Mouse (Mus musculus): ENCODE data around the gene Zbtb8a. TPM values are rescaled to one million over a fixed set of nuclear protein-coding genes. Genes with fewer than 3 reads are reported as not detected.
A peak's percentile ranks its signal among the peaks of the same experiment; 100 is the strongest.

The Zbtb8a gene
- total RNA-seq, 2 experiments from 2014 or later = 2.6 to 5.4 TPM

DNA sequence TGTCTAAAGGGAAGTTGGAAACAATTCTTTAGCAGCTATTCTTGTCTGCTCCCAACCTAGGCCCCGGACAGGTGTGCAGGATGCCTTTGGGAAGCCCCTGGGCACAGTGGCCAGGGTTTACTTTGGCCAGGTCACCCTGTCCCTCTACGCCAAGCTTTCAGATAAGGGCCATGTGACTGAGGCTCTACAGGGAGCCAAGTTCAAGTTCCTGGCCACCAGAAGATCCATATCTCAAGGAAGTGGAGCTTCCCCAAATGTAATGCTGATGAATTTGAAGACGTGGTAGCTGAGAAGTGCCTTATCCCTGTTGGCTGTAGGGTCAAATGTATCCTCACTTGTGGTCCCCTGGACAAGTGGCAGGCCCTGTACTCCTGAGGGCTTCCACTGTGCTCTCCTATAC is 1.9 kb upstream of the Zbtb8a start:
- no peak for ATAC-seq (replicated peaks; ENCODE audit: poor library complexity)

DNA sequence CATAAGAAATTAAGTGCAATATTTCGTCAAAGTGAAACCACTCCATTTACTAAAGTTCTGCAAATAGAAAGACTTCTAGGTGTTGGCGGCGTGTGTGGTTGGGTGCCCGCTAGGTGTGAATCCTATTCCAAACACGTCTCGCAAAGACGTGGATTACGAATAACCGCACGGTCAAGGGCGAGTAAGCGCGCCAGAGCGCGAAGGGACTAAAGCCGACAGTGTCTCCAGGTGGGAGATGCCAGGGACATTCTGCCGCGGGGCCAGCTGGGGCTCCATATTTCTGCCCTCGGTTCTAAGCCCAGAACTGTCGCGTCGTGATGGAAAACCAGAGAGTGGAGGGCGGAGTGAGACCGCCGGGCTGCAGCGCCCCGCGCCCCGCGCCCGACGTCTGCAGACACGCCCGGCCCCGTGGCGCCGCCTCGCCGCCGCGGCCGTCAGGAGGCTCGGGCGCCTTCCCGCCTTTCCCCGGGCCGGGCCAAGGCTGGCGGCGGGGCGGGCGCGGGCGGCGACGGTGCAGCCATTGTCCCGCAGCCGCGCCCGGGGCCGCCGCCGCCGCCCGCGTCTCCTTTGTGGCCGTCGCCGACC is 863 bp downstream of the Zbtb8a start:
- peak; percentile 22; the same call in 1 of the 2 replicates for ATAC-seq (replicated peaks; ENCODE audit: poor library complexity)

DNA sequence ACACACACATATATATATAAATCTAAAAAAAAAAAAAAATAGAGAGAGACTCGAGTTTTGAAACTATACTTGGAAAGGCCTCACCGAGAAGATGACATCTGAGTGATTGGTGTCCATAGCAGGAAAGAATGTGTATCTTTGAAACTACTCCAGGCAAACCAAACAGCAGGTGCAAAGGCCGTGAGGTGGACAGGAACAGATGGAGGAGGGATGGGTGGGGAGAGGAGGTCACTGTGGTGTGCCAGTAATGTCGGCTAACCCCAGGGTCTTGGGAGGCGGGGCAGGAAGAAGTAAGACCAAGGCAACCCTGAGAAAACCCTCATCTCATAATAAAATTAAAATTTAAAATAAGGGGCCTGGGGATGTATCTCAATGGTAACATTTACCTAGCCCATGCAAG is 2.1 kb downstream of the Zbtb8a start:
- no peak for ATAC-seq (replicated peaks; ENCODE audit: poor library complexity)

DNA sequence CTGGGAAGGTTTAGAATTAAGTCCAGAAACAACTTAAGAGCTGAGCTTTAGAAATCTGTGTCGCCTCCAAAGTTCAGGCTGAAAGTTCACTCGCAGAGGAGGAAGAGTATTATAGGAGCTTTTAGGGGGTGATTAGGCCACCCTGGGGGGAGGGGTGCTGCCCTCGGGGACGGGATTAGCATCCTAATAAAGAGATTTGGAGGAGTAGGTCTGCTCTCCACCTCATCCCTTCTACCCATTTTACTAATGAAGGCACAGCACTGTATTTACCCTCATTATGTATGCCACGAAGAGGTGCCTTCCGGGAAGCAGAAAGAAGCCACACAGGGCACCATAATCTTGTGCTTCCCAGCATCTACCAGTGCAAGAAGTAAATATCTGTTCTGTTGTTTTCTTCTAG is 2.9 kb downstream of the Zbtb8a start:
- ATAC-seq (replicated peaks; ENCODE audit: poor library complexity) = no peak

DNA sequence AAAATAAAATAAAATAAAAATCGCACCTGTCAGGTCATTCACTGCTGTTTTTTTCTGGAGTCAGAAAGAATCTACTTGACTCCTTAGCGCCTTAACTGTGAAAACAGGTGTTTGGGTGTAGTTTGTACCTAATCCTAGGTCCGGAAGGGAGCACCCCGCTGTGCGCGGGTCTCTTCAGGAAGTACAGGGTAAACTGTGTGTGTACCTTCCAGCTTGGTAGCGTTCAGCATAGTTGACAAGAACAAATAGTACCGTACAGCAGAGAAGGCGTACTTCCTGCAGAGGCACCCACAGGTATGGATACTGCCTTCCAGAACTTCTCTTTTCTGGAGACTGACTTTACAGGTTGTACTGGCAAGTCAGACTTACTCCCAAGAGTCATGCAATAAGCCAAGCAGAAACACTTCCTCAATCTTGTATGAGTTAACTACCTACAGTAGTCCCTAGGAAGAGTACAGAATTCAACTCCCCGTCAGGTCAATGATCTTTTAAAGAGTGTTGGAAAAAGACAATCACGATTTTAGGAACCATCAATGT is 3.6 kb downstream of the Zbtb8a start:
- peak; percentile 24; the same call in 1 of the 2 replicates for ATAC-seq (replicated peaks; ENCODE audit: poor library complexity)

DNA sequence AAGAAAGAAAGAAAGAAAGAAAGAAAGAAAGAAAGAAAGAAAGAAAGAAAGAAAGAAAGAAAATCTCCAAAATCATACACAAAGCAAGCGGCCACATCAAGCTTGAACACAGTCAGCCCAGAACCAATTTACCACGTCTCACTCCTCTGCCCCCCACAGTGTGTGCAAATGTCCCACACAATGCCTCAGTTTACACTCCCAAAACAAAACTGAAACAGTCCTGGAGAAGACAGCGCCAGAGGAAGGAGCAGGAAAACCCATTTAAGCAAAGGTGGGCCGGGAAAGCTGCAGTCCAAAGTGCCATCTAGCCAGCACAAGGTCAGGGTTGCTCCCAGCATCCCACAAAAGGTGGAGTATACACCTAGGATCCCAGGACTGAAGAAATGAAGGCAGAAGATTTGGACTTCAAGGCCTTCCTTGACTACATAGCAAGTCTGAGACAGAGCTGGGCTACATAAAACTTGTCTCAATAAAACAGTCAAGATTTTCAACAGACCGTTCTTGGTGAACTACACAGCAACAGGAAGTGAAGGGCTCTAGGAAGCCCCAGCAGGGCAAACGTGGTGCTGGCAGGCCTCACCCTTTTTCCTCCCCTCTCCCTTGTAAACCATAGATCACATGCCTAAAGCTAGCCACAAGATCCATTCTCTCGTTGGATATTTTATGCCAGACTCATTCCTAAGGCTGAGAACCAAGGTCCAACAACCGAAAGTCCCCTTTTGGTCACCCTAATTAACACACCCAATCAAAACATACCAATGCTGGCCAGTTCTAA is 4.5 kb downstream of the Zbtb8a start:
- 0 out of 2 replicates have a peak, but pooled peaks have one; percentile 30 for ATAC-seq (replicated peaks; ENCODE audit: poor library complexity)

DNA sequence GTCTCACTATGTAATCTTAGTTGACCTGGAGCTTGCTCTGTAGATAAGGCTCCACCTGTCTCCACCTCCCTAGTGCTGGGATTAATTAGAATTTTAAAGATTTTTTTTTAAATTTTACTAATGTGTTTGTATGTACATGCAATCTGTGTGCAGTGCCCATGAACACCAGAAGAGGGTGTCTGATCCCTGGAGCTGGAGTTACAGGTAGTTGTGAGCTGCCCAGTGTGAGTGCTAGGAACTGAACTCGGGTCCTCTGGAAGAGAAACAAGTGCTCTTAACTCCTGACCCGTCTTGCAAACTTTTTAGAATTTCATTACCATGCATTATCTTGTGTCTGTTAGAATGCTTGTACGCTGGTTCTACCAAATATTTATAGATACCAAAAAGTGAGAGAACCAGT is 6.5 kb downstream of the Zbtb8a start:
- ATAC-seq (replicated peaks; ENCODE audit: poor library complexity) = no peak

DNA sequence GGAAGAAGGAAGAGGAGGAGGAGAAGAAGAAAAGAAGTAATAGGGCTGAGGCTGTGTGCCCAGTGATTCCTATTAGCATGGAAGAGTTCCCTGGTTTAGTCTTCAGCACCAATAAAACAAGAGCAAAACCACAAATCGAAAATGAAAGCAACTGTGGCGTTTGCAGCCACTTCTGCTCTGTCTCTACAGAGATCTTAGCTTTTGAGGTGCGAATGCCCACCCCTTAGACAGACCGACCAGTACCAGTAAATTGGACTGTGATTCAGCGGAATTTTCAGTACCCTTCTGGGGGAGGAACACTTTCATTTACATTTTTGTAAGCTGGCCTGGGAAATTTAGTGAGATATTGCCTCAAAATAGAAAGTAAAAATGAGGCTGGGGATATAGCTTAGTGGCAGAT is 12.7 kb downstream of the Zbtb8a start:
- ATAC-seq (replicated peaks; ENCODE audit: poor library complexity) = peak; percentile 59

DNA sequence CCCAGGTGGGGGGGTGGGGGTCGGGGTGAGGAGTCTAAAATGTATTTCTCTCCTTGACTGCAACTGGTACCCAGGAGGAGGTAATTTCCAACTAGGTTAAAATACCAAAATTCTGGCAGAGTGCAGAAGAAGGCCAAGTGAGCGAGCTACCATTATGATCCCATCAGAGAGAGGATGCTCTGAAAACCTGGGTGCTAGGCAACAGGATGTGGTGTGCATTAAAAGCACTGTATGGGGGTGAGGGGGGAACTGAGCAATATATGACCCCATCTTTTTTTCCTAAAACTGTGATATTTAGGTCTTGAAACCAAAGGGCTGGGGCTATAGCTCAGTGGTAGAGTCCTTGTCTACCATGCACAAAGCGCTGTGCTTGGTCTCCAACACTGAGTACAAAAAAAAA is 13.5 kb downstream of the Zbtb8a start:
- no peak for ATAC-seq (replicated peaks; ENCODE audit: poor library complexity)

DNA sequence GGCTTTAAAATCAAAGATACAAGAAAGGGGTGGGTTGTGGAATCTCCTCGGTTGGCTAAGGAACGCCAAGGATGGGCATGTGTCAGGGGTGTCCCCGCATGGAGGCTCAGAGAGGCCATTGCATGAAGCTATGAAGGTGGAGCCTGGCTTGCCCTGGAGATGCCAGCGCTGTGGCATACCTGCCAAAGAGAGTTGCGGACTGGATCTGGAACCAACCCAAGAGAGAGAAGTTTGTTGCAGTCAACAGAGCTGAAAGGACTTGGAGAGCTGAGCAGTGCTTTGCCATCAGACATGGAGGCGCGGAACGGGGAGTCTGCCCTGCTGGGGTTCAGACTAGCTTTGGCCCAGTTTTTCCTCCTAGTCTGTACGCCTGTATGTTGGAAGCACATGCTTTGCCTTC is 14.5 kb downstream of the Zbtb8a start:
- no peak for ATAC-seq (replicated peaks; ENCODE audit: poor library complexity)

DNA sequence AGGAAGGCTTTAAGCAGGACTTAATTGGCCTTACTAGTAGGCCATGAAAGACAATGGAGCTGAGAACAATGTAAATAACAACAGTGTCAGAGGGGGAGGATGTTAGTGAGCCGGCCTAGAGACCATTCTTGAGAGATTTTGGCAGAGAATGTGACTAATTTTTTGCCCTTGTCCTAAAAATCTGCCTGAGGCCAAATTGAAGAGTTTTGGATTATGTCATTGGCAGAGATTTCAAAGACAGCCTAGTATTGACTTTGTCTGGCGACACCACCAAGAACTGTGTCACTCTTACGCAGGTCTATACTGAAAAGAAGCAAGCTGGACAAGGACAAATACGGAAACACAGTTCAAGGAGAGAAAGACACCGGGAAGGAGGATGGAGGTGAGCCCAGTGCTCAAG is 15.1 kb downstream of the Zbtb8a start:
- no peak for ATAC-seq (replicated peaks; ENCODE audit: poor library complexity)

DNA sequence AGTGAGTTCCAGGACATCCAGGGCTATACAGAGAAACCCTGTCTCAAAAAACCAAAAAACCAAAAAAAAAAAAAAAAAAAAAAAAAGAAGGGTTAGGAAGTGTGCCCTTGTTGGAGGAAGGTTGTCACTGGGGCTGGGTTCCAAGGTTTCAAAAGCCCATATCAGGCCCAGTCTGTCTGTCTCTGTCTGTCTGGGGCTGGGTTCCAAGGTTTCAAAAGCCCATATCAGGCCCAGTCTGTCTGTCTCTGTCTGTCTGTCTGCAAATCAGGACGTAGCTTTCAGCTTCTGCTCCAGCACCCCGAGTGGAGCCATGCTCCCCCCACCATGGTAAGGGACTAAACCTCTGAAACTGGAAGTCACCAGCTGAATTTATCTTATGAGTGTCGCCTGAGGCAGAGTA is 15.7 kb downstream of the Zbtb8a start:
- peak; percentile 51 for ATAC-seq (replicated peaks; ENCODE audit: poor library complexity)

DNA sequence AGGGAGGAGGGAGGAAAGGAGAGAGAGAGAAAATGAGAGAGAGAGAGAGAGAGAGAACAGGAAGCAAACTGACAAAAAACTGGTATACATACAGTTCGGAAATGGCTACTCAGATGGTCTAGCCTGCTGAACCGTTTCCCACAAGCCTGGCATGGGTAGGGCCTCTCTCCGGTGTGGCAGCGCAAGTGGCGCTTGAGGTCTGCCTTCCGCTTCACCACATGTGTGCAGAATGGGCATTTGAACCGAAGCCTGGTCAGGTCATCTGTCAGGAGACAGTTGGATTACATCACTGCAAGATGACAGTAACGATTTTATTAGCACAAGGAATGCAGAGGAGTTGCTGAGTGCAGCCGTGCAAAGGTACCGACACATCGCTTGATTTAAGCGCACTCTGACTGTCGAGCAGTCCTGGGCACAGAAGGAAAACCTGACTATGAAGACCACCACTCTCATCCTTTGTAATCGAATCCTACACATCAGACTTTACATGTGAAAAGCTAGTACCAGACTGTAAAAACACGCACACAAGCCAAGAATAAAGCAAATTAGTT is 20.2 kb downstream of the Zbtb8a start:
- peak; percentile 23; the same call in 1 of the 2 replicates for ATAC-seq (replicated peaks; ENCODE audit: poor library complexity)

DNA sequence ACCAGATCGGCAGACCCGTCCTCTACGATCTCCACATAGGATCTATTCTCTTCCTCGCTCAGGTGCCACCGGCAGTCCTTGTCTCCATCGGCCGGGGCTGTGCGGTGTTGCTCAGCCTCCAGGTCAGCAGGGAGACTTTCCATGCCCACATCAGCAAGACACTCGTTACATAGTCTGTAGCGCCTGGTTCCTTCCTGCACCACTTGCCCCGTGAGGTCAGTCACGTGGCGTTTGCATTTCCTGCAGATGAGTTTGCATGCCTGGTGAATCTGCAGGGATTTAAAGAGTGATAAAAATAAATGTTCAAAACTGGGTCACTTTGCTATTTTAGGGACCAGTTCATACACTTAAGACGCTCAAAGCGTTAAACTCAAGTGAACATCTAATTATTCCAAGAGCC is 23.7 kb downstream of the Zbtb8a start:
- no peak for ATAC-seq (replicated peaks; ENCODE audit: poor library complexity)

DNA sequence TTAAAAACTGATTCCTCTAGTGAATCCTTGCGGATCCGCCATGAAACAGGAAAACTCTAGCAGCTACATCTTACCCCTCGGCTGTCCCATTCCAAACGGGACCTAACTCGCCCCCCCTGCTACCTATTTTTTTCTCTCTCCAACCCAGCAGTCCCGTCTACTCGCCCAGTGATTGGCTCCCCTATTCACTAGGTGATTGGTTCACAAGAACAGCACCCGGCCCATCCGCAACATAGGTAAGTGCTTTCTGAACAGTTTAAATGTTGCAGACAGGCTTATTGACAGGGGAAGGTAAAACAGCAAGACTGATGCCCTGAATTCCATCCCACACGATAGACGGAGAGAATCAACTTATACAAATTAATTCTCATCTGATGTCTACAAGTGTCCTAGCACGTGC is 24.7 kb downstream of the Zbtb8a start:
- no peak for ATAC-seq (replicated peaks; ENCODE audit: poor library complexity)

DNA sequence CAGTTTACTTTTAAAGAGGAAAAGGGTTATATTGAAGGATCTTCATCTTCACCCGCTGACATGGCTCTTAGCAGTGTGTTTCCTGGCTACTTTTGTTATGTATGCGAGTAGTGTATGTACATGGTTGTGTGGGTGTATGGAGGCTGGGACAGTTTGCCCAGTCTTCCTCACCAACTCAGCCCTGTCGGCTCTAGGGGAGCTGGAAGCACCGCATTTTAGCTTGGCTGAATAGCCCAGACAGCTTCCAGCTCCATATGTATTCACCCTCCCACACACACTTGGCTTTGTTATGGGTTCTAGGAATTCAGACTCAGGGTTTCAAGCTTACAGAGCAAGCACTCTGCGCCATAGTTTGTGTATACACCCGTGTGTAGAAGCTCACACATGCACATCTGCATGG is 26.8 kb downstream of the Zbtb8a start:
- no peak for ATAC-seq (replicated peaks; ENCODE audit: poor library complexity)

DNA sequence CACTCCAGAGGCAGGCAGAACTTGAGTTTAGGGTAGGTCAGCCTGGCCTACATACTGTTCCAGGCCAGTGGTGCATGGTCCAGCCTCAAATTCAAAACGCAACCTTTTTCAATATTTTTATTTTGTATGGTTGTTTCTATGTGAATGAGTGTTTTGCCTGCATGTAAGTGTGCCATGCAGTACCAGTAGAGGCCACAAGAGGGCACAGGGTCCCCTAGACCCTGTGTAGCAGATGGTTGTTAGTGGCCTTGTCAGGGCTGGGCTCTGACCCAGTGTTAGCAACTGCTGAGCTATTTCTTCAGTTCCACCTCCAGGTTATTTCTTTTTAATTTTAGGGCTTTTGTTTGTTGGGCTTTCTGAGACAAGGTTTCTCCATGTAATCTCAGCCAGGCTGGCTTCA is 27.3 kb downstream of the Zbtb8a start:
- peak; percentile 98 for ATAC-seq (replicated peaks; ENCODE audit: poor library complexity)

DNA sequence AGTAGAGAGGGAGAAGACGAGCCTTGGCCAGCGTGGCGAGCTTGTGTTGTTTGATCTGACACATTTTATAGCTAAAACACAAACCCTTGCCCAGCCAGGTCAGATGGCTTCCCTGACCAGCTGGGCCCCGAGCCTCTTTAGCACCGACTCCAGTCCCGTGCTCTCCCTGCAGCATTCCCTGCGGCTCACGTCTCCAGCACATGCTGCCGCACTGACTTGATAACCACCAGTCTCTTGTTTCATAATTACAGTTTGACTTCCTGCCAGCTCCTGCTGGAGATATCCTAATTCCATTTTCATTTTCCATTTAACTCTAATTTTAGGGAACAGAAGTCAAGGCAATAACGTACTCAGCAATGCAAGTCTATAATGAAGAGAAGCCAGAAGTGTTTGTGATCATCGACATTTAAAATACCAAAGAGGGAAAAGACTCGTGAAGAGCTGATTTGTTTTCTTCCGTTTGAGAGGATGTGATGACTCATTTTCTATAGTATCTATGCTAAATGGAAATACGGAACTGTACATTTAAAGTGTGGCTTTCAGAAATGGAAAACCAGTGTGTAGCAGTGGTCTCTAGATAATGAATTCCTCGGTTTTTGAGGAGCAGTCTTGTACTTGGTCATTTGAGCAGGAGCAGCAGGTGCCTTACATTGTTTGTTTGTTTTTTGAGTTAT is 31.3 kb downstream of the Zbtb8a start:
- no peak for ATAC-seq (replicated peaks; ENCODE audit: poor library complexity)

DNA sequence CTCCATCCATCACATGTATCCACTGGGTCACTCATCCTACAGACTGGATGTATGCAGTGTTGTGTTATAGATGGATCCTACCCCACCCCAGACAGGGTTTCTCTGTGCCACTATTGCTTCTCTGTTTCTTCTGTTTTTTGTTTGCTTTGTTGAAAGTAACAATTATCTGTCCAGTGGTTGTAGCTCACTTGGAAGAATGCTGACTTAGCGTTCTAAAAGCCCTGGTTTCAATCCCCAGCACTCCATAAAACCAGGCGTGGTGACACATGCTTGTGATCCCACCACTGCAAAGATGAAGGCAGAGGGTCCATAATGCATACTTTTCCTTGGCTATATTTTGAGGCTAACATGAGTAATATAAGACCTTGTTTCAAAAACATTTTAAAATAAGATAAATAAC is 35.2 kb downstream of the Zbtb8a start:
- no peak for ATAC-seq (replicated peaks; ENCODE audit: poor library complexity)

DNA sequence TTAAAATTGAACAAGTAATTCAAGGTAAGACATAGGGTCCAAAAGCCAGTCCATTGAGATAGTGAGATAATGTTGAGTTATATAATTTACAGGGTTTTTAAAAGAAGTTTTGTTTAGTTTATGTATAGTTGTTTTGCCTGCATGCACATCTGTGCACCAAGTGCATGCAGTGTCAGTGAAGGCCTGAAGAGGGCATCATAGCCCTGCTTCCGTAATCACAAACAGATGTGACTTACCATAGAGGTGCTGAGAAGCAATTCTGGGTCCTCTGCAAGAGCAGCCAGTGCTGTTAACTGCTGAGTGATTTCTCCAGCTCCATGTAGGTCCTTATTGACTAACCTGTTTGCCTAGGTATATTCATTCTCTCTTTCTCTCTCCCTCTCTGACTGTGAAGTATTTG is 36.0 kb downstream of the Zbtb8a start:
- ATAC-seq (replicated peaks; ENCODE audit: poor library complexity) = no peak

DNA sequence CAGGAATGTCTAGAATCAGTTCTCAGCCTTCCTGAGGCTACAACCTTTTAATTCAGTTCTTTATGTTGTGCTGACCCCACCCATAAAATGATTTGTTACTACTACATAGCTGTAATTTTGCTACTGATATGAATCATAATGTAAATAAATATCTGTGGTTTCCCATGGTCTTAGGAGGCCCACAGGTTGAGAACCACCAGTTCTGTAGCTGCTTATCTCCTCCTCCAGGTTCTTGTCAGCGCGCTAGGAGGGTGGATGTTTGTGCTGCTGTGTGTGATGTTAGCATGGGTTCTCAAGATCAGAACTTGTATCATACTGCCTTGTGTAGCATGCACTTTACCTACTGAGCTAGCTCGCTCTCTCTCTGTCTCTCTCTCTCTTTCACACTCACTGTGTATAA is 38.2 kb downstream of the Zbtb8a start:
- ATAC-seq (replicated peaks; ENCODE audit: poor library complexity) = peak; percentile 37

DNA sequence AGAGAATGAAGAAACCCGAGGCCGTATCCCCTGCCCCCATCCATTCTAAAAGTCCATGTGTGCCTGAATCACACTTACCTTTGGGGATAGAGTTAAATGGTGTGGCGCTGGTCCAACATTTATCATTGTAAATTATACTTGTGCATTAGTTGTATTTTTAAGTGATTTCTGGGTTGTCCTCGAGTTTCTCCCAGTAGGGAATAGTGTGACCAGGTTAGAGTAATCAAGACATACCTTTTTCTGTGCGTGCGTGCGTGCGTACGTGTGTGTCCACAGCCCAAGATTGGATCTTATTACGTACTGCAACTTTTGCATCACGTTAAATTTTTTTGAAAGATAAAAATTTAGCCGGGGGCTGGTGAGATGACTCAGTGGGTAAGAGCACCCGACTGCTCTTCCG is 41.6 kb downstream of the Zbtb8a start:
- no peak for ATAC-seq (replicated peaks; ENCODE audit: poor library complexity)
